Mouse (Mus musculus) liver, embryonic 14.5 days (tissue): ENCODE data around the gene Cnot2. TPM values are rescaled to one million over a fixed set of nuclear protein-coding genes. Genes with fewer than 3 reads are reported as not detected.
"Not testable (repeated sequence)": the region's sequence is repeated elsewhere in the genome, so short reads cannot be mapped to it uniquely, and the experiment has no call there.

Experiments
- ATAC-seq: fragments of 200-750 bp; cut with Nextera tagmentation; 2 replicates; pipeline ENCODE4 v1.8.0; 2017; ENCODE audit warnings: moderate number of reproducible peaks, mild to moderate bottlenecking, moderate library complexity; ENCODE audit not compliant: insufficient read depth
- DNase-seq, 3 experiments: peaks; one replicate each; pipeline ENCODE4 v3.0.0-alpha.2; 2012 to 2013; ENCODE audit warnings: low read depth in 3 of 3, low spot score in 3 of 3
- H3K27ac ChIP-seq: fragments of 300-500 bp; sonication (generic); 2 replicates; pipeline ENCODE4 v1.5.1; 2014; ENCODE audit warnings: moderate library complexity, mild to moderate bottlenecking, control low read depth, inconsistent platforms
- H3K27me3 ChIP-seq: fragments of 300-500 bp; sonication (generic); 2 replicates; pipeline ENCODE4 v1.6.1; 2014; ENCODE audit warnings: mild to moderate bottlenecking, low read length, moderate library complexity; ENCODE audit not compliant: control insufficient read depth, insufficient read depth
- H3K36me3 ChIP-seq: fragments of 300-500 bp; sonication (generic); replicated peaks from 2 replicates; pipeline ENCODE4 v1.6.1; 2014; ENCODE audit warnings: low read depth; ENCODE audit not compliant: control insufficient read depth, insufficient read depth
- H3K4me1 ChIP-seq, 2 experiments: fragments of 200-500 bp in 1 of 2; fragments of 300-500 bp in 1 of 2; sonication (generic) in 1 of 2; replicated peaks; 2 replicates each; pipeline ENCODE4 v1.6.1; 2012 to 2014; ENCODE audit warnings: antibody characterized with exemption in 1 of 2, inconsistent platforms in 1 of 2, low read length in 1 of 2; ENCODE audit not compliant: control insufficient read depth in 2 of 2, insufficient read depth in 2 of 2
- H3K4me2 ChIP-seq: fragments of 300-500 bp; sonication (generic); 2 replicates; pipeline ENCODE4 v1.6.1; 2014; ENCODE audit warnings: low read depth, mild to moderate bottlenecking, control low read depth, moderate library complexity
- H3K4me3 ChIP-seq, 2 experiments: fragments of 200-500 bp in 1 of 2; fragments of 300-500 bp in 1 of 2; sonication (generic) in 1 of 2; 2 replicates each; pipeline ENCODE4 v1.5.1; 2012 to 2014; ENCODE audit warnings: low read depth in 2 of 2, low read length in 2 of 2, mild to moderate bottlenecking in 2 of 2, control low read depth in 1 of 2, inconsistent platforms in 1 of 2, moderate library complexity in 1 of 2; ENCODE audit not compliant: insufficient read depth in 1 of 2
- H3K9ac ChIP-seq: fragments of 300-500 bp; sonication (generic); replicated peaks from 2 replicates; pipeline ENCODE4 v1.6.1; 2014; ENCODE audit warnings: mild to moderate bottlenecking, control low read depth, moderate library complexity
- H3K9me3 ChIP-seq: fragments of 300-500 bp; sonication (generic); 2 replicates; pipeline ENCODE4 v1.6.1; 2016; ENCODE audit warnings: low read length, mixed read lengths; ENCODE audit not compliant: control insufficient read depth
- CTCF ChIP-seq: IDR thresholded peaks from 2 replicates; pipeline ENCODE4 v1.5.1; 2016; ENCODE audit warnings: antibody characterized with exemption, low read depth, control low read depth
- EP300 ChIP-seq: IDR thresholded peaks from 2 replicates; pipeline ENCODE4 v1.6.1; 2016; ENCODE audit warnings: antibody characterized with exemption, low read depth
- WGBS: fragments of 180-500 bp; shearing (Covaris S2); extraction: QIAGEN DNeasy Blood & Tissue Kit; methylation state at CpG from one replicate; pipeline ENCODE4 v1.1.7; 2014; ENCODE audit not compliant: insufficient replicate concordance; 5-methylcytosine and 5-hydroxymethylcytosine counted together
- polyA plus RNA-seq, 2 experiments: library from polyadenylated mRNA; depleted of rRNA in 1 of 2; stranded (reverse) in 1 of 2; unstranded in 1 of 2; fragments of >200 nt; fragmentation: Nextera tagmentation in 1 of 2; extraction: Ambion mirVana in 1 of 2; gene quantifications; 2 replicates each; pipeline versions ENCODE4 v1.2.1 to v1.2.3; 2012 to 2014

Cnot2 gene
- polyA plus RNA-seq, 2 experiments, result 23.2 to 38.0 TPM

GRCm38 (mm10) chr10:116580591-116581358 lies 536 bp downstream of the Cnot2 start:
- H3K9ac ChIP-seq, result peak overlapping the region; percentile 96
- H3K4me2 ChIP-seq, result peak overlapping the region; percentile 81
- H3K4me1 ChIP-seq, result peaks cover 3 to 11% of the 10 kb centered on the region in 2 experiments
- ATAC-seq (peak; percentile 75), DNase-seq (peak; percentile 22 to 31 (median 22))
- no peaks in the 10 kb centered on the region for H3K9me3 ChIP-seq
- H3K27ac ChIP-seq, result peak overlapping the region; percentile 87
- no peak for TF ChIP-seq CTCF
- TF ChIP-seq EP300, result no peak
- H3K36me3 ChIP-seq, result no peaks in the 10 kb centered on the region
- H3K27me3 ChIP-seq, result no peaks in the 10 kb centered on the region
- H3K4me3 ChIP-seq, result peak overlapping the region; percentile 76 to 78
- under 1% methylated on average over 45 of the region's 71 CpGs for WGBS

- DNase-seq, result no peak
- no peak overlapping the region for H3K9ac ChIP-seq
- H3K4me3 ChIP-seq, result peak overlapping the region in 1 of 2 experiments; percentile 78; a peak in 2 of 4 replicates
- H3K27me3 ChIP-seq, result no peaks in the 10 kb centered on the region
- no peak overlapping the region for H3K27ac ChIP-seq
- TF ChIP-seq CTCF (no peak), EP300 (no peak)
- H3K4me2 ChIP-seq, result peak overlapping the region; percentile 81
- no peaks in the 10 kb centered on the region for H3K9me3 ChIP-seq
- no peaks in the 10 kb centered on the region for H3K36me3 ChIP-seq
- H3K4me1 ChIP-seq, result peaks cover 3 to 11% of the 10 kb centered on the region in 2 experiments
- ATAC-seq, result no peak
These were observed 1.8 kb downstream of the Cnot2 start for GRCm38 (mm10) chr10:116579478-116579877.

- DNase-seq, result no peak
- ATAC-seq, result no peak
- Histone ChIP-seq H3K4me2 (no peak overlapping the region), H3K4me3 (no peak overlapping the region), H3K27me3 (no peaks in the 10 kb centered on the region), H3K36me3 (no peaks in the 10 kb centered on the region), H3K27ac (no peak overlapping the region), H3K4me1 (peaks cover 3 to 11% of the 10 kb centered on the region in 2 experiments), H3K9ac (no peak overlapping the region), H3K9me3 (no peaks in the 10 kb centered on the region)
- no peak for TF ChIP-seq EP300
- no peak for TF ChIP-seq CTCF
These were observed 2.9 kb downstream of the Cnot2 start for GRCm38 (mm10) chr10:116578375-116578774.

- WGBS, result 65% methylated on average over 3 of the region's 3 CpGs
- DNase-seq (peak in 1 of 3 experiments; percentile 30), ATAC-seq (no peak)
- TF ChIP-seq CTCF (peak; percentile 41), EP300 (no peak)
- H3K36me3 ChIP-seq, result no peaks in the 10 kb centered on the region
- H3K4me3 ChIP-seq, result no peak overlapping the region
- H3K9me3 ChIP-seq, result no peaks in the 10 kb centered on the region
- H3K27ac ChIP-seq, result no peak overlapping the region
- peaks cover 0 to 6% of the 10 kb centered on the region in 2 experiments; a peak in 3 of 4 replicates for H3K4me1 ChIP-seq
- H3K4me2 ChIP-seq, result no peak overlapping the region
- no peak overlapping the region for H3K9ac ChIP-seq
- H3K27me3 ChIP-seq, result no peaks in the 10 kb centered on the region
These were observed 4.1 kb downstream of the Cnot2 start for GRCm38 (mm10) chr10:116577181-116577580.

- not testable (repeated sequence) for H3K27me3 ChIP-seq, H3K36me3 ChIP-seq, ATAC-seq, H3K4me2 ChIP-seq, H3K9me3 ChIP-seq, H3K27ac ChIP-seq, H3K4me3 ChIP-seq, H3K4me1 ChIP-seq, DNase-seq, H3K9ac ChIP-seq
- WGBS, result 85% methylated on average over 2 of the region's 2 CpGs
These were observed 5.2 kb downstream of the Cnot2 start for GRCm38 (mm10) chr10:116576071-116576470.
